Mouse (Mus musculus) inflammation-experienced regulatory T-cells, adult 16 weeks (primary cell): ENCODE results near the gene Gm17174. TPM values are rescaled to one million over a fixed set of nuclear protein-coding genes. Genes with fewer than 3 reads are reported as not detected.

ENCODE experiments used
- polyA plus RNA-seq: library from polyadenylated mRNA; unstranded; fragments of 100-300 nt; shearing (Covaris generic); gene quantifications from one replicate; pipeline ENCODE4 v1.2.1, GENCODE M21; 2017

Gm17174 gene
- not detected for polyA plus RNA-seq

DNA sequence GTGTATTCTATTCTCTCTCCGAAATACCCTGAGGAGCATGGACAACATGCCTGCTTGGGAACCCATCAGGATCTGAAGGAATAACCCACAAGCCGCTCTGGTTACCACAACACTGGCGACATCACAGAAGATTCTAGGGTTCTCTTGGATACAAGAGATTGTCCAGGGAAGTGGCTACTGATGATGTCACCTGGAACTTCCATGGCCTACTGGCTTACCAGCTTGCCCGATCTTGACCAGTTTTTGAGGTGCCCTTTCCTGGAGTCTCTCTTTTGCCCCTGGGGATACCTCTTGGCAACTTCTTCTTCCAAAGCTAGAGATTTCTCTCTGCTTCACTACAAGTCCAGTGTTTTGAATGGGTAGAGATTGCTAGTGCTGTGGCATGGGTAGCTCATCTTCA, at the start of gene Gm17174:
Gene Gm17174, minus strand, starts transcription at position 101 of the 400 bp plus-strand sequence.

DNA sequence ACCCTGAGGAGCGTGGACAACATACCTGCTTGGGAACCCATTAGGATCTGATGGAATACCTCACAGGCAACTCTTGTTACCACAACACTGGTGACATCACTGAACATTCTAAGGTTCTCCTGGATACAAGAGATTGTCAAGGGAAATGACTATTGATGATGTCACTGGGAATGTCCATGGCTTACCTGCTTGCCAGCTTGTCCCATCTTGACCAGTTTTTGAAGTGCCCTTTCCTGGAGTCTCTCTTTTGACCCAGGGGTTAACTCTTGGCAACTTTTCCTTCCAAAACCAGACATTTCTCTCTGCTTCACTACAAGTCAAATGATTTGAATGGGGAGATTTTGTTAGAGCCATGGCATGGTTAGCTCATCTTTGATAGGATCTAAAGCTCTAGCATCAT, 43.6 kb upstream of the Gm17174 start, which contains the start of gene Gm4181:
Gene Gm4181, minus strand, starts transcription at position 101 of the 400 bp plus-strand sequence.

DNA sequence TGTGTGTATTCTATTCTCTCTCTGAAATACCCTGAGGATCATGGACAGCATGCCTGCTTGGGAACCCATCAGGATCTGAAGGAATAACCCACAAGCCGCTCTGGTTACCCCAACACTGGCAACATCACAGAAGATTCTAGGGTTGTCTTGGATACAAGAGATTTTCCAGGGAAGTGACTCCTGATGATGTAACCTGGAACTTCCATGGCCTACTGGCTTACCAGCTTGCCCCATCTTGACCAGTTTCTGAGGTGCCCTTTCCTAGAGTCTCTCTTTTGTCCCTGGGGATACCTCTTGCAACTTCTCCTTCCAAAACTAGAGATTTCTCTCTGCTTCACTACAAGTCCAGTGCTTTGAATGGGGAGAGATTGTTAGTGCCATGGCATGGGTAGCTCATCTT, 19.3 kb upstream of the Gm17174 start, which contains the start of gene Gm17078:
Gene Gm17078, minus strand, starts transcription at position 101 of the 400 bp plus-strand sequence.

DNA sequence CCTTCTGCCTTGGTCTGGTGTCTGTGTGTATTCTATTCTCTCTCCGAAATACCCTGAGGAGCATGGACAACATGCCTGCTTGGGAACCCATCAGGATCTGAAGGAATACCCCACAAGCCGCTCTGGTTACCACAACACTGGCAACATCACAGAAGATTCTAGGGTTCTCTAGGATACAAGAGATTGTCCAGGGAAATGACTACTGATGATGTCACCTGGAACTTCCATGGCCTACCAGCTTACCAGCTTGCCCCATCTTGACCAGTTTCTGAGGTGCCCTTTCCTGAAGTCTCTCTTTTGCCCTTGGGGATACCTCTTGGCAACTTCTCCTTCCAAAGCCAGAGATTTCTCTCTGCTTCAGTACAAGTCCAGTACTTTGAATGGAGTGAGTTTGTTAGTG, 18.0 kb downstream of the Gm17174 start, which contains the start of gene Gm17175:
Gene Gm17175, minus strand, starts transcription at position 101 of the 400 bp plus-strand sequence.

DNA sequence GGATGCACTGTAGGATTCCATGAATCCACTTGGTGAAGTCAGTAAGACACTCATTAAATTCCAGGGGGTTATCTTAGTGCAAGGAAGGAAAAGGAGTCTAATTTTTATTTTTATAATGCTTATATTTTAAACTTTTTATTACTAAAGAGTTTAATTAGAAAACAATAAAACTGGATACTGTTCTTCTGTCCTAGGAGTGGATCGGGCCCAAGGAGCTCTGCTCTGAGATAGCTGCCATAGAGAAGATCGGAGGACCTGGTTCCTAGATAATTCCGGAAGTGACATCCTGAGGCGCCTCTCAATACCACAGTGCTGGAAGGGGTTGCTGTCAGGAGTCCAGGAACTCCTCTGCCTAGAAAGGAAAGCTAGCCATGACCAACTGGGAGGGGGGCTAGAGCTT, 39.4 kb downstream of the Gm17174 start, which contains the start of gene Gm5622:
Gene Gm5622, plus strand, starts transcription at position 301 of the 400 bp plus-strand sequence.

Other genes starting within 250 kb of the Gm17174 start
- gene Gm7247, start 230.4 kb downstream of the Gm17174 start, polyA plus RNA-seq: not detected
- not detected for gene Vmn2r88, start 181.3 kb downstream of the Gm17174 start, polyA plus RNA-seq
- gene Vmn2r89, start 140.3 kb downstream of the Gm17174 start, polyA plus RNA-seq: not detected
- not detected for gene Gm5622, start 39.3 kb downstream of the Gm17174 start, polyA plus RNA-seq
- gene Gm17175, start 18.1 kb downstream of the Gm17174 start, polyA plus RNA-seq: not detected
- not detected for gene Gm17078, start 19.2 kb upstream of the Gm17174 start, polyA plus RNA-seq
- gene Gm4181, start 43.5 kb upstream of the Gm17174 start, polyA plus RNA-seq: not detected
- not detected for gene Gm17079, start 103.3 kb upstream of the Gm17174 start, polyA plus RNA-seq
- not detected for gene Gm5800, start 125.0 kb upstream of the Gm17174 start, polyA plus RNA-seq
- gene Ang4, start 181.5 kb upstream of the Gm17174 start, polyA plus RNA-seq: not detected
- not detected for gene AY358078, start 207.9 kb upstream of the Gm17174 start, polyA plus RNA-seq